Mouse (Mus musculus): ENCODE measurements around the gene Slc16a13. TPM values are rescaled to one million over a fixed set of nuclear protein-coding genes. Genes with fewer than 3 reads are reported as not detected.
"Not testable (repeated sequence)": the region's sequence is repeated elsewhere in the genome, so short reads cannot be mapped to it uniquely, and the experiment has no call there.

Gene Slc16a13
- total RNA-seq, 2 experiments from 2014 or later = 7.0 to 10.0 TPM

- no peak for DNase-seq (ENCODE audit: extremely low spot score in 1 of 2, low spot score in 1 of 2)
Observed at GRCm38 (mm10) chr11:70178311-70178710, 42.6 kb downstream of the Slc16a13 start.

- peak in 1 of 2 experiments; percentile 11 for DNase-seq (ENCODE audit: extremely low spot score in 1 of 2, low spot score in 1 of 2)
Observed at GRCm38 (mm10) chr11:70177647-70178046, 43.2 kb downstream of the Slc16a13 start.

GRCm38 (mm10) chr11:70174491-70174890, 46.4 kb downstream of the Slc16a13 start:
- no peak for DNase-seq (ENCODE audit: extremely low spot score in 1 of 2, low spot score in 1 of 2)

GRCm38 (mm10) chr11:70172298-70172697, 48.6 kb downstream of the Slc16a13 start:
- DNase-seq (ENCODE audit: extremely low spot score in 1 of 2, low spot score in 1 of 2) = no peak

GRCm38 (mm10) chr11:70171847-70172246, 49.0 kb downstream of the Slc16a13 start:
- DNase-seq (ENCODE audit: extremely low spot score in 1 of 2, low spot score in 1 of 2) = no peak

GRCm38 (mm10) chr11:70171181-70171580, 49.7 kb downstream of the Slc16a13 start:
- no peak for DNase-seq (ENCODE audit: extremely low spot score in 1 of 2, low spot score in 1 of 2)

DNA sequence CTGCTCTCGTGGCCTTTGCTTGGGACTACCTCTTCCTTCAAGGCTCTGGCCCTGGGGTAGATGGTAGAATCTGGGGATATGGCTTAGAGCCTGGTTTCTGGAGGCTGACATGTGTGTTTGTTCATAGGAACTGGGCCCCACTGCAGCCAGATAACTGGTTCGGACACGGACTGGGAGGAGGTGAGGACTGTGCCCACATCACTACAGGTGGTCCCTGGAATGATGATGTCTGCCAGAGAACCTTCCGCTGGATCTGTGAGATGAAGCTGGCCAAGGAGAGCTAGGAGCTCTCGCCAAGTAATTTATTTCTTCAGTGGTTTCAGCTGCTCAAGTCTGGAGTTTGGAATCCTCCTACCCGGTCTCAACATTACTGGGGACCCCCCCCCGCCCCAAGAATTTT, 50.6 kb downstream of the Slc16a13 start:
- DNase-seq (ENCODE audit: extremely low spot score in 1 of 2, low spot score in 1 of 2) = no peak

GRCm38 (mm10) chr11:70169471-70169870, 51.4 kb downstream of the Slc16a13 start:
- DNase-seq (ENCODE audit: extremely low spot score in 1 of 2, low spot score in 1 of 2) = not testable (repeated sequence)

- no peak for DNase-seq (ENCODE audit: extremely low spot score in 1 of 2, low spot score in 1 of 2)
Observed at GRCm38 (mm10) chr11:70168136-70168535, 52.7 kb downstream of the Slc16a13 start.

Small RNA genes lying within 50 kb of the gene (microRNA-seq; reads per million reads assigned to microRNA genes)
- gene Mir195a (1,506 to 7,943 reads per million in 2 experiments), gene Mir497 (0 reads per million in 2 experiments), gene Mir497b (0 reads per million in 2 experiments)

Other genes starting within 250 kb of the Slc16a13 start
- gene Ctdnep1, start 239.9 kb downstream of the Slc16a13 start, total RNA-seq (2021) = 100 to 1,000 TPM; 107 to 116 TPM
- 10 to 100 TPM; 77.1 to 82.2 TPM for gene Elp5, start 238.5 kb downstream of the Slc16a13 start, total RNA-seq (2021)
- 100 to 1,000 TPM; 229 to 258 TPM for gene Gabarap, start 229.9 kb downstream of the Slc16a13 start, total RNA-seq (2021)
- 10 to 100 TPM; 41.4 to 46.9 TPM for gene Phf23, start 225.3 kb downstream of the Slc16a13 start, total RNA-seq (2021)
- 10 to 100 TPM; 31.2 to 37.8 TPM for gene Dvl2, start 220.5 kb downstream of the Slc16a13 start, total RNA-seq (2021)
- 10 to 100 TPM; 56.9 to 62.4 TPM for gene Acadvl, start 205.7 kb downstream of the Slc16a13 start, total RNA-seq (2021)
- gene Dlg4, start 204.1 kb downstream of the Slc16a13 start, total RNA-seq (2021) = 100 to 1,000 TPM; 857 to 887 TPM
- under 1 TPM; 0.73 to 0.74 TPM for gene Asgr1, start 167.0 kb downstream of the Slc16a13 start, total RNA-seq (2021)
- gene Asgr2, start 128.4 kb downstream of the Slc16a13 start, total RNA-seq (2021) = not detected
- under 1 TPM; 0.38 to 0.49 TPM for gene Mgl2, start 90.7 kb downstream of the Slc16a13 start, total RNA-seq (2021)
- gene Clec10a, start 64.9 kb downstream of the Slc16a13 start, total RNA-seq (2021) = 1 to 10 TPM; 1.1 to 3.4 TPM
- 10 to 100 TPM; 28.1 to 39.2 TPM for gene Slc16a11, start 8.3 kb downstream of the Slc16a13 start, total RNA-seq (2021)
- gene Bcl6b, start 8.7 kb upstream of the Slc16a13 start, total RNA-seq (2021) = 1 to 10 TPM; 1.2 to 2.1 TPM
- gene 0610010K14Rik, start 16.9 kb upstream of the Slc16a13 start, total RNA-seq (2021) = 10 to 100 TPM; 50.6 to 55.6 TPM
- gene Gm21988, start 18.8 kb upstream of the Slc16a13 start, total RNA-seq (2021) = 1 to 10 TPM; 3.2 to 4.5 TPM
- gene Rnasek, start 18.8 kb upstream of the Slc16a13 start, total RNA-seq (2021) = 100 to 1,000 TPM; 310 to 312 TPM
- gene Alox12, start 34.3 kb upstream of the Slc16a13 start, total RNA-seq (2021) = under 1 TPM in 1 of 2 experiments, not detected in 1; 0.20 TPM
- gene Alox12e, start 101.6 kb upstream of the Slc16a13 start, total RNA-seq (2021) = not detected
- gene Alox15, start 131.0 kb upstream of the Slc16a13 start, total RNA-seq (2021) = not detected
- 10 to 100 TPM; 32.8 to 34.3 TPM for gene Pelp1, start 189.0 kb upstream of the Slc16a13 start, total RNA-seq (2021)
- 100 to 1,000 TPM in 1 of 2 experiments, 10 to 100 TPM in 1; 90.7 to 104 TPM for gene Arrb2, start 211.6 kb upstream of the Slc16a13 start, total RNA-seq (2021)
- 10 to 100 TPM; 15.5 to 17.4 TPM for gene Med11, start 230.9 kb upstream of the Slc16a13 start, total RNA-seq (2021)
- under 1 TPM; 0.37 to 0.42 TPM for gene Zmynd15, start 238.4 kb upstream of the Slc16a13 start, total RNA-seq (2021)
- 1 to 10 TPM in 1 of 2 experiments, under 1 TPM in 1; 0.62 to 1.1 TPM for gene Cxcl16, start 238.9 kb upstream of the Slc16a13 start, total RNA-seq (2021)